Mouse (Mus musculus) R1 (cell line): ENCODE results near the gene Rbm47.

ENCODE experiments used
- DNase-seq: peaks from one replicate; pipeline ENCODE4 v3.0.0-alpha.2; 2018; ENCODE audit warnings: low read depth, low spot score

Gene Rbm47

DNA sequence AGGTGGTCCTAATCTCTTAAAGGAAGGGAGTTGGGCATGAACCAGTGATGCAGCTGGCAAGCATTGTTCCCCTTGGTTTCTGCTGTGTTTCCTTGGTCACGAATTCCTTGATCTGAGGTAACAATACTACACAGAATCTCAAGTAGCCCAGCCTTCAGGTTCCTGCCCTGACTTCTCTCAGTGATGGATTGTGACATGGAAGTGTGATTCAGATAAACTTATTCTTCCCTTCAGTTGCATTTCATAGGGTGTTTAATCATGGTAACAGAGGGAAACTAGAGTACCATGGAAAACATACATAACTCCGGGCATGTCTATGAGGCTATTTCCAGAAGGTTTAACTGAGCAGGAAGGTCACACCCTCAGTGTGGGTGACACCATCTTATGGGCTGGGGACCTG, at the start of gene Rbm47:
Rbm47 (minus strand) TSS at position 101 of the 400 bp plus-strand sequence.
- no peak for DNase-seq

- peak; percentile 74 for DNase-seq
These were observed 47.7 kb upstream of the Rbm47 start for GRCm38 (mm10) chr5:66220620-66221019.

DNA sequence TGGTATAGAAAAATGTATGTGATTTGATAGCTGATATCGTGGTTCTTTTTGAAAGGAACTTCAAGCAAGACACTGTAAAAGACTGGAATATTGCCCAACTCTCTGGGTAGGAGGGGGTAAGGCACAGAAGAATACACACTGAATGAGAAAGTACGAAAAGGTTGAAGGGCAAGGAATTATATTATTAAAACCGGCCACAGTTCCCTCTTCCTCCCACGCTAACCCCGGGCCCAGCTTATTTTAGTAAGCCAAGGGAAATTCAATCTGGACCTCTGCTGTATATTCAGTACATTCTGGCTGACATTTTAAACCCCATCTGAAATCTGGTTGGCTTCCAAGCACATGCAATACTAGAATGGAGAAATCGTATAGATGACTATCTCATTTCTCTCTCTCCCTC, 46.8 kb upstream of the Rbm47 start:
- DNase-seq = no peak

DNA sequence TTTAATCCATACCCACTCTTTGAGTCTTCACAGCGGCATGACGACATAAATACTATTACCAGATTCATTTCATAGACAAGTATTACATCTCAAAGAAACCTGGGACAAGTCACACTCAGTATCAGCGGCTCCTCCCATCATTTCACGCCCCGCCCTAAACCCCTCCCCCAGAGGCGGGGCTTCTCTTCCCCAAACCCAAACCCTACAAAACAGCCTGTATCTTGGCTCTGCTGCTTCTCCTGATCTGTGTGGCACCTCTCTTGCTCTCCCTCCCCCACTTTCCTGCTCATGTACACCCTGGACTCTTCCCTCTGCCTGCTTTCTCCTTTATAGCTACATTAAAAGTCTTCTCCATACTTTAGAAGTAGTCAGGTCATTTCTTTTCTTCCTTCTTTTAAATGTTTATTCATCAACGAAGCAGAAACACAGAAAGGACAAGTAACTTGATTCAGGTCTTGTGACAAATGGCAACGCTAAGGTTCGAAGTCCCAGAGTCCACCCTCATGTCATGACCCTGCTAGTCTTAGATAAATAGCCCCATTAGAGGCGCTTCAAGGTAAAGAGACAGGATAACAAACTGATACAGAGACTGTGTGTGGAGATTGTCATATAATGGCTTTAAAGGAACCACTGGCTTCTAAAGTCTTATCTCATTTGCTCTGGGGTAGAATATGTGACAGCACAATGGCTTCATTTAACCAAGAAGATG, 42.8 kb upstream of the Rbm47 start:
- DNase-seq = peak; percentile 75

DNA sequence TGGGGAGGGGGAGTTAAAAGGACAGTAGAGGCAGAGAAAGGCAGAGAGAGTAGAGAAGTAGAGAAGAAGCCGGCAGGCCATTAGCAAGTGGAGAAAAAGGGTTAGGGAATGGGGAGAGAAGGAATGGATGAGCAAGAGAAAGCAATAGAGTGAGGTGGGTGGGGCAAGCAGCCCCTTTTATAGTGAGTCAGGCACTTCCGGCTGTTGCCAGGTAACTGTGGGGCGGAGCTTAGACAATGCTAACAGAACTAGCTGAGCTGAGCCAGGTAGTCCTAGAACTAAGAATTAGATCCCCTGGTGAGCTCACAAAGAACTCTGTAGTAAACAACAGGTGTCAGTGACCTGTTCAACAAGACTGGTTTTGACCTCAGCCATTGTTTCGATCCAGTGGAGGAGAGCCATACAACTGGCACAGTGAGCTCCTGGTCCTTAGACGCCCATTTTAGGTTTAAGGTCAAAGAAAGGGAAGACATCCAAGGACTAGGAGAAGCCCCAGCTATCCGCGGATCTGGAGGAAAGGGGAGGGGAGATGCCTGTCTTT, 41.5 kb upstream of the Rbm47 start:
- peak; percentile 97 for DNase-seq

DNA sequence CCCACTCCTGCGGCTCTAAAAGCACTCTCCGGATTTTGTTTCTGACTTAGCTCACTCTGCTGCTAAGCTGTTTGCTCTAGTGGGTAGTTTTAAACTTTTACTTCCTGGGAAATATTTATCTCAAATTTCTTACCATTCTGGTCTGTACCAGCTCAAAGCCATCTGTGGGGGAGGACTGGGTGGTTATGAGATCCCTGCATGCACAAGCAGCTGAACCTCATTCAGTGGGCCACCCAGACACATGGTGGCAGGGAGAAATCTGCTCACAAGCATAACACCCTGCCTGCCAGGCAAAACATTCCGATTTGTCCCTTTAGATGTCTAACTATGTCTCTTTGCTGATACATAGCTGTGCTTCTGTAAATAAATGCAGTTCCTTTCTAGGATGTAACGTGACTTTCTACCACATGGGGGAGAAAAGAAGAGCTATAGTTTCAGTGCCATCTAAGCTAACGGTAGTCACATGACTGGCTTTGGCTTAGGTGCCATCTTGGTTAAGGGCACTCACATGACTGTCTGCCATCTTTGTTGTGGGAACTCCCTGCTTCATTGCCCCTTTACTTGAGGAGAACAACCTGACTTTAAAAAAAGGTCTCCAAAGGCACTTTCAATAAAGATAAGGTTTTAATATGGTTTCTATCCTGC, 36.7 kb upstream of the Rbm47 start:
- peak; percentile 95 for DNase-seq

GRCm38 (mm10) chr5:66204966-66205365, 32.0 kb upstream of the Rbm47 start:
- no peak for DNase-seq

DNA sequence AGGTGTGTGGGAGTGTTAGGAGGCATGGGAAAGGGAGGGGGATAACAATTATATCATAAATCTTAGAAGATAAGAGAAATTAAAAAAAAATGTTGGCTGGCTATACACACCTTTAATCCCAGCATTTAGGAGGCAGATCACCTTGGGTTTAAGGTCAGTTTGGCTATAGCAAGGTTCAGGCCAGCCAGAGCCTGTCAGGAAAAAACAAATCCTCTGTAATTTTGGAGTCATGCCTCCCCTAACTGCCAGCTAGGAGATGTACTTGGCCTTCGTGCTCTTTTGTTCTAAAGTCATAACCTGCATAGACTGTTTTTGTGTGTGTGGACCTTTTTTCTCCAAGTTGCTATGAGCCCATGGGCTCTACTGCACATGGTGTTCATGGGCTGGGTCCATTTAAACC, 30.5 kb upstream of the Rbm47 start:
- DNase-seq = no peak

GRCm38 (mm10) chr5:66200044-66200443, 27.1 kb upstream of the Rbm47 start:
- no peak for DNase-seq

DNA sequence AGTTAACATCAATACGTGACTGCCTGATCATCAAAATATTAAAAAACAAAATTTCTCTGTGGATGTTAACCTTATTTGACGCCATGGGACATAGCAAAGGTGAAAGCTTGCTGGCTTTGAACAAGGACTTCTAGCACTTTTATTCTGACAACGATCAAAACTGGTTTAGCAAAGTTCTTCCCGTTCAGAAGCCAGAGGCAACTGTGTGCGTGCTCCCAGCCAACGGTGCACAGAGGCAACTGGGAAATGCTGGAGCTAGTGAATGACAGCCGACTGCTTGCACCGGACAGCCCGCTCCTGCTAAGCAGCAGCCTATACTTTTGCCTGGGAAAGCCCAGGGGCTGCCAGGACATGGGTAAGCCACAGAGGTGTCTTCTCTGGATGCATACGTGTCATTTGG, 22.4 kb upstream of the Rbm47 start:
- DNase-seq = no peak

GRCm38 (mm10) chr5:66193218-66193846, 20.4 kb upstream of the Rbm47 start:
- no peak for DNase-seq

DNA sequence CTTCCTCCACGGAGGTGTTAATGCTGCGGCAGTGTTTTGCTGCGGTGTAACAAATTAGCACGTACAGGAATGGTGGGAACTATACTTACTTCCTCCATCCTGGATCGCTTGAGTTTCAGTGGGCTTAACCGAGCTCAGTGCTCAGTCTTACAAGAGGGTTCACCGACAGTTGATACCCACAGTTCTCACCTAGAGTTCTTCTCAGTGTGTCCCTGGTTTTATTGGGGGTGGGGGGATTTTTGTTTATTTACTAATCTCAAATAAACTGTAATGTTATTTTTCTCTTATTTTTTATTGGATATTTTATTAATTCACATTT, 18.2 kb upstream of the Rbm47 start:
- no peak for DNase-seq

GRCm38 (mm10) chr5:66190481-66191184, 17.7 kb upstream of the Rbm47 start:
- peak; percentile 63 for DNase-seq

GRCm38 (mm10) chr5:66188591-66188990, 15.7 kb upstream of the Rbm47 start:
- DNase-seq = peak; percentile 64

- DNase-seq = no peak
These were observed 9.2 kb upstream of the Rbm47 start for GRCm38 (mm10) chr5:66182156-66182555.

DNA sequence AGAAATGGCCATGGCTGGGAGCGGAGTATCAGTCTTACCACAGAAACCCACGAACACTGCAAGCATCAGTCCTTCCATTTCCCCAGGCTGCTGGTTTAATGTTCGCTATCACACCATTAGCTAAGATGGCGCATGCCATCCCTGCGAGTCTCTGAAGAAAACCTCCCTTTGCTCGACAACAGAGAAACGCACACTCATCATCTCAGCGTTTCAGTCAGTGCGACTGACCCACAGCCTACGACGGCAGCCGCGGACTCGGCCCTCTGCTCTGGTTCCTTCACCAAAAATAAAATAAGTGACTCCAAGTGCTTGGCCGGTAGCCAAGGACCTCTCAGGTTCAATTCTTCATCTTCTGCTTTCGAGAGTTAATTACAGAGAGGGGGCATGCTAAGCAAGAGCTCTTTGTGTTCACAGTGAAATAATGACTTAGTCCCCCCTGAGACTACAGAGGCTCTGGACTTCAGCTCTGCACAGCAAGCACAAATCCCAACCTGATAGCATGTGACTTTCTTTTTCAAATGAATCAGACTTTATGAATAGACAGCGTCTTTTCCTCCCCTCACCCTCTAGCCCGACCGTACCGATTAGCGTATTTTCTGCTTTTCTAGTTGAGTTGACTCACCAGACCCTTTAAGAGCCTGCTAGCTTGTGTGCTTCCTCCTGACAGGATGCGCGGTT, 1.4 kb upstream of the Rbm47 start:
- no peak for DNase-seq

- DNase-seq = no peak
These were observed 2.3 kb downstream of the Rbm47 start for GRCm38 (mm10) chr5:66170591-66170990.

DNA sequence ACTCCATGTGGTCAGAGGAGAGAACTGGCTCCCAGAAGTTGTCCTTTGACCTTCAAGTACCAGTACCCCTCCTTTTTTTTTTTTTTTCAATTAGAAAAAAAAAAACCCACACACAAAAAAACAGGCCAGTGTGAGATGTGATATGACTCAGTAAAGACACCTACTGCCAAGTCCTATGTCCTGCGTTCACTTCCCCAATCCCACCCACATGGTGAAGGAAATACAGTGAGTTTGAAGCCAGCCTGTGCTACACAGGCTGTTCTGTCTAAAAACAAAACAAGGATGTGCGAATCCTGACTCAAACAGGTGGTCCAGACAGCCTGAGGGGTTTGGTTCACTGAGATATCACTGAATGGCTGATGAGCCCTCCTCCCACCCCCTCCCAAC, 3.8 kb downstream of the Rbm47 start:
- DNase-seq = no peak

- no peak for DNase-seq
These were observed 4.3 kb downstream of the Rbm47 start for GRCm38 (mm10) chr5:66168462-66169098.

GRCm38 (mm10) chr5:66166931-66167330, 6.0 kb downstream of the Rbm47 start:
- DNase-seq = no peak

- no peak for DNase-seq
These were observed 6.7 kb downstream of the Rbm47 start for GRCm38 (mm10) chr5:66166193-66166629.
